ENCODE assay signal across 11 mouse cellular contexts in the genomic region with DNA sequence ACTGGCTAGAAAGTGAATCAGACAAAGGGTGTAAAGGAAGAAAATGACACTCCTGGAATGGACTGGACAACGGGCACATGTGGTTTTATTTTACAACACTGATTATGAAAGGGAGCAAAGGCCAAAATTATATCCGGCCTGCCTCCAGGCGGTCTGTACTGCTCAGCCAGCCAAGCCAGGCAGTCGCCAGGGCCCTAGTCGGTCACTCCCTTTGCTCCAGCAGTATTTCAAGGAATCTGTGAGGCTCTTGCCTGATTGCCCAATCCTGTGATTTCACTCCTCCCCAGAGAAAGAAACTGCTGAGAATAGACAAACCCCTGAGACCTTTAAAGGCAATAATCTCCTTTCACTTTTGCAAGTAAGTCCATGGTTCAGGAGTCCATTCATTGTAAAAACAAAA. TPM values are rescaled to one million over a fixed set of nuclear protein-coding genes. Genes with fewer than 3 reads are reported as not detected.
DNase-seq lines count a peak whose midpoint lies in the region; ATAC-seq and TF ChIP-seq lines count a peak whose summit lies in the region.
"Had no signal": no experiment of that assay in that cellular context is flagged by ENCODE, and none has a peak within 500 bp of the region (broad histone marks: within the 10 kb centered on the region; RNA-seq: fewer than 3 reads in every experiment).

No protein-coding gene starts in this region.

- H3K4me1 ChIP-seq in ES-E14 (ENCODE audit: control insufficient read depth in 2 of 2, insufficient read depth in 2 of 2, low read length in 2 of 2, poor library complexity in 1 of 2): peaks cover 0 to 3% of the 10 kb centered on the region in 2 experiments; a peak in 3 of 4 replicates
- peaks cover 4% of the 10 kb centered on the region; the same call in 1 of the 2 replicates for H3K4me1 ChIP-seq in lung, postnatal 0 days (ENCODE audit: insufficient read depth, low read depth, low read length)
- no peaks in the 10 kb centered on the region for H3K4me1 ChIP-seq in cerebellum, adult 2 months (ENCODE audit: control insufficient read depth, insufficient read depth, low read length)

- intact Hi-C loops in heart, postnatal 14 days (cut with DNase I): no loop called here

- H3K4me3 ChIP-seq in ES-E14 (ENCODE audit: insufficient read depth in 1 of 2, low read depth in 1 of 2, low read length in 2 of 2, poor library complexity in 1 of 2, severe bottlenecking in 1 of 2): no peak overlapping the region
- H3K4me3 ChIP-seq in lung, postnatal 0 days (ENCODE audit: low read depth, low read length): no peak overlapping the region
- no peak overlapping the region for H3K4me3 ChIP-seq in cerebellum, adult 2 months (replicated peaks; ENCODE audit: insufficient read depth, low read depth, low read length)

- in situ Hi-C loops in ES-E14 (cut with MboI; ENCODE audit: low sequenced_read_pairs in 2 of 2, unreplicated experiment in 2 of 2): no loop called here

- H3K9ac ChIP-seq in ES-E14 (ENCODE audit: insufficient read depth, low read depth, low read length, poor library complexity, severe bottlenecking): no peak overlapping the region
- no peak overlapping the region for H3K9ac ChIP-seq in lung, postnatal 0 days (replicated peaks; ENCODE audit: low read depth)

- peak; percentile 60 for ATAC-seq in lung, postnatal 0 days
- ATAC-seq: hindbrain, embryonic 16.5 days had no signal

- no peak for TF ChIP-seq EP300 in lung, postnatal 0 days (IDR thresholded peaks at IDR 0.05)

- no peak overlapping the region for H3K4me2 ChIP-seq in lung, postnatal 0 days (replicated peaks; ENCODE audit: low read depth, low read length)

- 0 out of 2 replicates have a peak, but pooled peaks have one; percentile 7 for TF ChIP-seq CTCF in lung, postnatal 0 days (IDR thresholded peaks at IDR 0.05)
- no peak for TF ChIP-seq CTCF in cerebellum, adult 2 months (IDR thresholded peaks at IDR 0.05; ENCODE audit: borderline replicate concordance, insufficient read depth, low read depth, low read length)

- no peak for TF ChIP-seq POLR2A in cerebellum, adult 2 months (IDR thresholded peaks at IDR 0.05; ENCODE audit: borderline replicate concordance, insufficient read depth, low read length)

- H3K27me3 ChIP-seq in lung, postnatal 0 days (replicated peaks; ENCODE audit: insufficient read depth, low read length): no peaks in the 10 kb centered on the region
- no peaks in the 10 kb centered on the region for H3K27me3 ChIP-seq in cerebellum, adult 2 months (ENCODE audit: control insufficient read depth, insufficient read depth, low read length)

- 30% methylated on average over 5 of the region's 5 CpGs for WGBS in lung, postnatal 0 days
- 50% methylated on average over 5 of the region's 5 CpGs for WGBS in cerebellum, adult 2 months

- no peaks in the 10 kb centered on the region for H3K36me3 ChIP-seq in ES-E14 (ENCODE audit: control insufficient read depth, insufficient read depth, low read length, poor library complexity, severe bottlenecking)
- no peaks in the 10 kb centered on the region for H3K36me3 ChIP-seq in lung, postnatal 0 days (ENCODE audit: insufficient read depth, low read length)

- no peaks in the 10 kb centered on the region for H3K9me3 ChIP-seq in ES-E14 (ENCODE audit: control insufficient read depth, insufficient read depth, low read depth, low read length)
- no peaks in the 10 kb centered on the region for H3K9me3 ChIP-seq in lung, postnatal 0 days (ENCODE audit: low read length)

- no peak for DNase-seq in ES-E14 (ENCODE audit: low read depth, low spot score)
- peak; percentile 53 for DNase-seq in adrenal gland, postnatal 10 days
- DNase-seq in heart, postnatal 14 days: peak; percentile 40 to 47
- peak; percentile 89 for DNase-seq in lung, postnatal 0 days (ENCODE audit: low spot score)
- no peak for DNase-seq in spleen, postnatal 10 days (ENCODE audit: low spot score in 2 of 2)
- DNase-seq in cerebellum, adult 2 months: no peak
- DNase-seq in retina, postnatal 1 day: no peak
- DNase-seq: cerebellum, adult 18-20 months; right cerebral cortex, postnatal 25 days; thymus, postnatal 25 days had no signal

- peak overlapping the region; percentile 83; the same call in 1 of the 2 replicates for H3K27ac ChIP-seq in ES-E14 (ENCODE audit: insufficient read depth, low read depth, low read length, poor library complexity, severe bottlenecking)
- no peak overlapping the region for H3K27ac ChIP-seq in lung, postnatal 0 days (ENCODE audit: low read length)
- no peak overlapping the region for H3K27ac ChIP-seq in cerebellum, adult 2 months (ENCODE audit: insufficient read depth, low read length)

TF ChIP-seq in ES-E14, 5 proteins besides CTCF, POLR2A, EP300 and RAD21:
- TF ChIP-seq CHD2 (IDR thresholded peaks at IDR 0.05; ENCODE audit: low read depth, low read length) (no peak), HCFC1 (IDR thresholded peaks at IDR 0.05; ENCODE audit: borderline replicate concordance, insufficient read depth, low read length) (no peak), MAFK (IDR thresholded peaks at IDR 0.05; ENCODE audit: insufficient read depth, low read depth, low read length) (no peak), ZC3H11A (IDR thresholded peaks at IDR 0.05; ENCODE audit: borderline replicate concordance, low read depth, low read length) (no peak), ZNF384 (IDR thresholded peaks at IDR 0.05; ENCODE audit: low read depth, low read length) (no peak)

RNA-seq across cellular contexts. Expression of gene Slc25a5, which starts 8.7 kb away (rescaled TPM):
- 557 and 605 TPM in 2 replicates for total RNA-seq in ES-E14 (2012; rRNA removed)
- 100 to 1,000 TPM; 591 to 638 TPM for total RNA-seq in adrenal gland, postnatal 10 days (2021)
- 100 to 1,000 TPM; 545 to 681 TPM for total RNA-seq in heart, postnatal 14 days (2021)
- 576 and 678 TPM in 2 replicates for polyA plus RNA-seq in lung, postnatal 0 days (2015; fragmentation: Nextera tagmentation; extraction: Ambion mirVana)
- polyA plus RNA-seq in cerebellum, adult 2 months (2012; rRNA removed): 684 and 752 TPM in 2 replicates

Comparison
In these comparisons a context has a peak if more than half of its experiments do, and no peak if none do; other contexts are left out.
1. DNase-seq: peak in adrenal gland, postnatal 10 days (single experiment), heart, postnatal 14 days (2 of 2) and lung, postnatal 0 days (single experiment); none in ES-E14 (single experiment), spleen, postnatal 10 days (0 of 2), cerebellum, adult 2 months (0 of 2) and retina, postnatal 1 day (single experiment).